Mouse (Mus musculus): ENCODE results near the gene Katnbl1. TPM values are rescaled to one million over a fixed set of nuclear protein-coding genes. Genes with fewer than 3 reads are reported as not detected.
A peak's percentile ranks its signal among the peaks of the same experiment; 100 is the strongest.

The Katnbl1 gene
- 12.3 and 12.4 TPM in 2 replicates for total RNA-seq (2021)
- long read RNA-seq, experiment 1, transcript Katnbl1-201 (10 exons, 2,886 nt): major isoform, 19 of 24 reads
- long read RNA-seq, experiment 1, partial matches to known transcripts: 2 of 24 reads
- long read RNA-seq, experiment 1, other reads (novel, unspliced or antisense): 2 of 24 reads
- long read RNA-seq, experiment 2, transcript Katnbl1-201 (10 exons, 2,886 nt): major isoform, 11 of 15 reads
- long read RNA-seq, experiment 2, partial matches to known transcripts: 0 of 15 reads
- long read RNA-seq, experiment 2, other reads (novel, unspliced or antisense): 3 of 15 reads

GRCm38 (mm10) chr2:112378973-112379898 lies at the start of gene Katnbl1:
Gene Katnbl1, plus strand, starts transcription at chr2:112379211.
- peak; percentile 99 for DNase-seq

- DNase-seq: no peak
Observed at GRCm38 (mm10) chr2:112332051-112332898, 46.7 kb upstream of the Katnbl1 start.

DNA sequence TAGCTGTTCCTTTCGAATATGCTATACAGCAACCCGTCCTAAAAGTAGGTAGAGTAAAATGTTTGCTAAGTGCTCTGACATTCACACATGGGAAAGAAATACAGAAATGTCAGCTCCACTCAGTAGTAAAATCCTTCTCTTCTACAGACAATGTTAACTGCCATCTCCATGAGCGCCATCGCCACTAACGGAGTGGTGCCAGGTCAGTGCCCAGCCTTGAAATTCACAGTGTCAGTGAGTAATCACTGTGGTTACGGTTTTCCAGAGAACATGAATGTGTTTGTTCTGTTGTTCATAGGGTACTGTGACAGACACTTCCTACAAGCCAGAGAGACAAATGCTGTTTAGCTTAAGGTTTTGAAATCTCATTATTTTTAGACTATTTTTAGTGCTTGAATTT lies 41.8 kb upstream of the Katnbl1 start:
- peak; percentile 62 for DNase-seq

DNA sequence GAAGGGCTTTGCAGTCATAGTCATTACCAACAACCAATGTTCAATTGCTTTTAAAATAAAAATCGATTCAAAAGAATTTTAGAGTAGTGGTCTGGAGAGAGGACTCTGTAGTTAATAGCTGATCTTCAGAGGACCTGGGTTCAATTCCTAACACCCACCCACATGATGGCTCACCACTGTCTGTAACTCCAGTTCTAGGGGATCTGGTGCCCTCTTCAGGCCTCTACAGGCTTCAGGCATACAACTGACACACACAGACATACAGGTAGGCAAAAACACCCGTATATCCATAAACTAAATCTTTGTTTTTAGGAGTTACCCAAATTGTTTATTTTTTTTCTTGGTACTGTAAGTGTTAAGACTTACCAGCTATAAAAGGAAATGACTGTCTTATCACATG lies 39.3 kb upstream of the Katnbl1 start:
- peak; percentile 14 for DNase-seq

DNA sequence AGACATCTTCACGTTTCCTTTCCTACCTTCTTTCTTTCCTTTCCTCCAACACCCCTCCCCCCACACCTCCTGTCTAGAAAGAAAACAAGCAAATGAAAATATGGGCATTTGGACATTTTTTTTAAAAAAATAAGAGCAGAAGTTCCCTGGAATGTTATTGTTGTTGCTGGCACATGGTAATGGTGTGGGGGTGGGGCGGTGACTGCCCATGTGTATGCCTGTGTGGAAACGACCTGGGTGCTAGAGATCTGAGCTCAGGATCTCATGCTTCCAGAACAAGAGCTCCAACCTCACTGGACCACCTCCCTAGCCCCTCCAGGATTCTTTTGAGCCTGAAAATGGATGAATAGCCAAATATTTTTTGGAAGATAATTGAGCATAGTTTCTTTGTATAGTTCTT lies 37.9 kb upstream of the Katnbl1 start:
- DNase-seq: peak; percentile 20

- DNase-seq: no peak
Observed at GRCm38 (mm10) chr2:112348246-112348645, 30.8 kb upstream of the Katnbl1 start.

DNA sequence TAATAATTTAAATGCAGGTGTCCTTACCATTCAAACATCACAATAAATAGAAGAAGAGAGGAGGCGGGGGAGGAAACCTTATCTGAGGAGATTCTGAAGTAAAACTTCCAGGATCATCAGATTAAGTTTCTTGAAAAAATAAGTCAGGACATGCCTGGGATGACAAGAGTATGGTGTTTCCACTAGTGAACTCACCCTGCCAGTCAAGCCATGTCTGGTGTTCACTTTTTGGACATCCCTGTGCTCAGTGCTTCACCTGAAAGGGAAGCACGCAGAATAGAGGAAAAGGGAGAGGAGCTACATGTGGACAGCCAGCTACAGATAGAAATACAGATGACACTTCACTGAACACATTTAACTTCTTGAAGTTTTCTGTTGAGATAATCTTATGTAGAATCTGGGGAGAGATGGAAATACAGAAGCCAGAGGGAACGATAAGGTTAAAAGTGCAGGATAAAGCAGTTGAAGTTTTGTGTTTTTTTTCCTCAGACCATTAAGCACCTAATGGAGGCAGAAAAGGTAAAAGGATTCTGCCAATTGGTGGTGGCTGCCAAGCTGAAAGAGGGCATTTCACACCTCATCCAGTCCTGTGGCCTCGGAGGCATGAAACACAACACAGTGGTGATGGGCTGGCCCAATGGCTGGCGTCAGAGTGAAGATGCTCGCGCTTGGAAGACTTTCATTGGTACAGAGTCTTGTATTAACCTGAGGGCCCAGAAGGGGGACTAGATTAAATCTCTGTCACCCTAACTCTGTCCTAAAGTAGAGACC lies 25.1 kb upstream of the Katnbl1 start:
- DNase-seq: no peak

- no peak for DNase-seq
Observed at GRCm38 (mm10) chr2:112359611-112360010, 19.4 kb upstream of the Katnbl1 start.

- no peak for DNase-seq
Observed at GRCm38 (mm10) chr2:112360012-112360780, 18.8 kb upstream of the Katnbl1 start.

DNA sequence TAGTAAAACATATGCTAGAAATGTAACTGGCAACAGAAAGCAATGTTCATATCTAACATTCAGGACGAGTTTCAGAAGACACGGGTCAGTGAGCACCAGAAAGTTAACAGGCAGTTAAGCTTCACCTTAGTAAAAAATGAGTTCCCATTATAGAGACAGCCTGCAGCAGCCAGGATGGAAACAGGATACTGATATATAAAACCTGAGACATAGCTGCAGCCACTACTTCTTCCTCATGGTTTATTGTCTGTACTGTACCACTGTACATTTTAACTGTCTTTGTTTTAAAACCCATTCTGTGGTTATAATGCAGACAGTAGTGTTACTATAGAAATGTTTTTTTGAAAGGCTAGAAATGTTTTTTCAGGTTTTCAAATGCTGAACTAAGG lies 18.2 kb upstream of the Katnbl1 start:
- DNase-seq: no peak

GRCm38 (mm10) chr2:112367222-112367621 lies 11.8 kb upstream of the Katnbl1 start:
- DNase-seq: peak; percentile 18

GRCm38 (mm10) chr2:112367726-112368673 lies 11.0 kb upstream of the Katnbl1 start, which contains the start of gene Emc4:
Gene Emc4, minus strand, starts transcription at chr2:112368027.
- peak; percentile 95 for DNase-seq

DNA sequence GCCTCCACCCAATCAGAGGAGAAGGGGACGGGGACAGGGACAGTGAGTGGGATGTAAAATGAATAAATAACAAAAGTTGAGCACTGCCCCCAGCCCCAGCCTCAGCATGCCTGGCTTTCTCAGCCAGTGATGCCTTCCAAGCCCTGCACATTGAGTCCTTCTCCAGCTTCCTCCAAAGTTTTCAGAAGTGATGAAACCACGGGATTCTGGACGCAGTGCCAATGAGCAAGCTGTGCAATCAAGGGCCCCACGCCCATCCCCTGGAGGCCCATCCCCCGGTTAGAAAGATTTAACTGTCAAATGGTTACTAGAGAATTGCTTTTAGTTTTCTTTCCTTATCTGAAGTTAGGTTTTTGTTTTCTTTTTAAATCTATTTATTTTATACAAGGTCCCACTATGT lies 9.1 kb upstream of the Katnbl1 start:
- peak; percentile 61 for DNase-seq

DNA sequence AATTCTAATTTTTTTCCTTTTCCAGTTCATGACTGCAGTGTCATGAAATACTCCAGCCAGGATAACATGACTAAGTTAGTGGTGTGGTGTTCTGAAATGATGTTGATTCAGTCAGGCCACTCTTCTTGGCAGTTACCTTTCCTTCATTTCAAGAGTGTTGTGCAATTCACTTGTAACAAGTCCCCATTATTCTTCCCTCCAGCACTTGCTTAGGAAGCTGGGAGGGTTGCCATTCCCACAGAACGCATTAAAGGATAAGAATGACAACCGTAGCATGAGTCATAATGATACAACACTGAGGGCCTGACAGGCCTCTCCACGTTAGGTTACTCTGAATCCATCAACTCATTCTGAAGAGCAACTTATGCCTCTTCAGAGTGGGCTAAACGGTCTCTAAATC lies 5.9 kb upstream of the Katnbl1 start:
- peak; percentile 12 for DNase-seq

DNA sequence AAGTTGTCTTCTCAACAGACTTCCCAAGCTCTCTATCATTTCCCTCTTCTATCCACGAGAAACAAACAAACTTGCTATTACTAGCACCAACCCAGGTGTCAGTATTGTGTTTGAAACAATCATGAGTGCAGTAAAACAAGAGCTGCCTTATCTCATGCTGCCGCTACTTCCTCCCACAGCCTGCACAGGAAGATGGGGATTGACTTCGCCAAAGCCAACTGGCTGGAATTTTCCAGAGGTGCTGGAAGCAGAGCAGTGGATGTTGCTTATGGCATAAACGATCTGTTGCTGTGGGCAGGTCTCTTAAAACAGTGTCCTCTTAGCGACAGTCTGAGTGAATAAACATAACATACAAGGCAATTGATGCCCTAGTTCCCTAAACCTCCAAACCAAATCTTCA lies 4.4 kb upstream of the Katnbl1 start:
- no peak for DNase-seq

GRCm38 (mm10) chr2:112380131-112380530 lies 1.1 kb downstream of the Katnbl1 start:
- DNase-seq: no peak

GRCm38 (mm10) chr2:112381219-112381618 lies 2.2 kb downstream of the Katnbl1 start:
- DNase-seq: no peak

- no peak for DNase-seq
Observed at GRCm38 (mm10) chr2:112390843-112391242, 11.8 kb downstream of the Katnbl1 start.

- no peak for DNase-seq
Observed at GRCm38 (mm10) chr2:112391346-112392000, 12.5 kb downstream of the Katnbl1 start.
